Mouse (Mus musculus): ENCODE results near the gene Hnrnpul2. TPM values are rescaled to one million over a fixed set of nuclear protein-coding genes. Genes with fewer than 3 reads are reported as not detected.

Gene Hnrnpul2
- 20.7 TPM for polyA plus RNA-seq (2015; fragmentation: Illumina TruSeq; extraction: RNeasy Lipid Tissue Mini Kit (QIAGEN cat#74804); ENCODE audit: insufficient read depth, low read depth, low replicate concordance)

DNA sequence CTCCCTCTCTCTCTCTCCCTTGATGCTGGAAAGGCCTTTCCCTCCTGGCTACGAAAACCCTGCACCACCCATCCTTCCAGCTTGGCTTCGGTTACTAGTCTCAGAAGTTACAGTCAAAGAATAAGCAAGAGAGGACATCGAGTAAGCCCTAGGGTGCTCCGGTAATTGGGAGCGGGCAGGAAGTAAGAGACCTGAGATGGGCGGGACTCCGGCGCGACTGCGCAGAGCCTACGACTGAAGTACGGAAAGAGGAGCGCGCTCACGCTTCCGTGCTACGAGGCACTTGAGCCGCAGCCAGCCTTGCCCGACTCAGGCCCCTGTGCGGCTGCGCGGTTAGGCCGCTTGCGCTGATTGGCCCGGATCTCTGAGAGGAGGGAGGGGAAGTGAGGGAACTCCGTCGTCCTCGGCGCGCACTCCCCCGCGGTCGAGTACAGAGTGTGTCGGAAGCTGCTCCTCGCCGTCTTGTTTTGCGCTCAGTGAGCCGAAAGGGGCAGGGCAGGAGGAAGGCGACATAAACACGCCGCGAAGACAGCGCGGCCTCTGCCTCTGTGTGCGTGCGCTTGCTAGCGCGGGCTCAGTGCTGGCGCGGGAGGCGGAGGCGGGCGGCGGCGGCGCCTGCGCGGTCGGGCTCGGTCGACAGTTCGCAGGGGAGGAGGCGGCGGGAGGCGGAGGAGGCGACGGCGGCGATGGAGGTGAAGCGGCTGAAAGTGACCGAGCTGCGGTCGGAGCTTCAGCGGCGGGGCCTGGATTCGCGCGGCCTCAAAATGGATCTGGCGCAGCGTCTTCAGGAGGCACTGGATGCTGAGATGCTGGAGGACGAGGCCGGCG lies at the start of gene Hnrnpul2:
Hnrnpul2 (plus strand) TSS at position 415 of the 828 bp plus-strand sequence.

DNA sequence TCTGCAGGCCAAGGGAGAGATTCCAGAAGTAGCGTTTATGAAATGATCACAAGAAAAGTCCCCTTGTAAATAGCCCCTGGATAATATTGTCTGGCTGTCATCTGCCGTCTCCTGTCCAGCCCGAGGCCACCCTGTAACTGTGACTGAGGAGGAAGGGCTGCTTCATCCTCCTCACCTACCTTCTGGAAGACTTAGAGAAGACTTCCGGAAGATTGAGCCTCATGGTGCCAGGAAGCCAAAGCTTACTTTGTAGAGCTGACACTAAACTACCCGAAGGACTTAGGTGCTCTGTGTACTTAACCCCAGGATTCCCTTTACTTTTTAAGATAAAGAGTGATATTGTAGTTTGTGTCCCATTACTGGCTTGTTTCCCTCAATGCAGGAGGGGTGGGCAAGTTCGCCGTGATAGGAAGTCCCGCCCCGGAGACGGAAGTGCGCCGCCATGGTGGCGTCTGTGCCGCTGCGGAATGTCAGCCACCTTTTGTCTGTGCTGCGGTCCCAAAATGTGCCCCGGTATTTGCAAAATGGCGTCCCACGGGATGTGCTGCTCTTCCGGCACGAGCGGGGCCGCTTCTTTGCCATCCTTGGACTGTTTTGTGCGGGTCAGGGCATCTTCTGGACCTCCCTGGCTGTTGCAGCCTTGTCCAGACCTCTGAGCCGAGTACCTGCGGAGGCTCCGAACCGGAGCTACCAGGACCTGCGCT lies 49.1 kb upstream of the Hnrnpul2 start, which contains the start of gene Tmem223:
Tmem223 (plus strand) TSS at position 430 of the 704 bp plus-strand sequence.

DNA sequence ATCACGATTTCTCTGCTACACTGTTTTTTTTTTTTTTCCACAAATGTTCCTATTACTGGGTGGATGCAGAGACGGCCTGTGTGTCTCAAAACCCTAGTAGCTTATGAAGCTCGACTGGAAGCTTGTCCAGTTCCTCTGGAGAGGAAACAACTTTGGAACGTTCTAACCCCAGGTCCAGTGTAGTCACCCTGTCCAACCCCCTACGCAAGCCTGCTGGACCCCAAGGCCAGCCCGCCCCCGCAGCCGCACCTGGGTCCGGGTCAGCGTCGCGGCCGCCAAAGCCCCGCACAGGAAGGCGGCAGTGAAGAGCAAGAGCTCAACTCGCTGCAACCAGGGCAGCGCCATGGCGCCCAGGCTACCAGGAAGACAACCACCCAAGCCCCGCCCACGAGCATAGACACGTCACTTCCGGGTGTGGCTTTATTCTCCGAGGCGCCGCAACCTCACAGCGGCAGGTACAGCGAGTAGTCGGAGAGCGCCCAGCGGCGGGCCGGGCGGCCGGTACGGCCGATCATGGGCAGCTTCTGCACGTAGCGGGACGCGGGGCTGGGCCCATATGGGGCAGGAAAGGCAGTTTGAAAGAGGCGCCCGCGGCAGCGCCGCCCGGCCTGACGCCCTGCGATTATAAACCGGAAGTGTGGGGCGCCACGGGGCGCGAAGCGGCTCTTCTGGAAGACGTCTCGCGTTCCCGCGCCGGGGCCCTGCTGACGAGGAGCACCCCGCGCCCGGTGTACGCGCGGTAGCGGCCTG lies 45.5 kb upstream of the Hnrnpul2 start, which contains the start of gene Tmem179b:
Tmem179b (minus strand) TSS at position 382 of the 750 bp plus-strand sequence.

DNA sequence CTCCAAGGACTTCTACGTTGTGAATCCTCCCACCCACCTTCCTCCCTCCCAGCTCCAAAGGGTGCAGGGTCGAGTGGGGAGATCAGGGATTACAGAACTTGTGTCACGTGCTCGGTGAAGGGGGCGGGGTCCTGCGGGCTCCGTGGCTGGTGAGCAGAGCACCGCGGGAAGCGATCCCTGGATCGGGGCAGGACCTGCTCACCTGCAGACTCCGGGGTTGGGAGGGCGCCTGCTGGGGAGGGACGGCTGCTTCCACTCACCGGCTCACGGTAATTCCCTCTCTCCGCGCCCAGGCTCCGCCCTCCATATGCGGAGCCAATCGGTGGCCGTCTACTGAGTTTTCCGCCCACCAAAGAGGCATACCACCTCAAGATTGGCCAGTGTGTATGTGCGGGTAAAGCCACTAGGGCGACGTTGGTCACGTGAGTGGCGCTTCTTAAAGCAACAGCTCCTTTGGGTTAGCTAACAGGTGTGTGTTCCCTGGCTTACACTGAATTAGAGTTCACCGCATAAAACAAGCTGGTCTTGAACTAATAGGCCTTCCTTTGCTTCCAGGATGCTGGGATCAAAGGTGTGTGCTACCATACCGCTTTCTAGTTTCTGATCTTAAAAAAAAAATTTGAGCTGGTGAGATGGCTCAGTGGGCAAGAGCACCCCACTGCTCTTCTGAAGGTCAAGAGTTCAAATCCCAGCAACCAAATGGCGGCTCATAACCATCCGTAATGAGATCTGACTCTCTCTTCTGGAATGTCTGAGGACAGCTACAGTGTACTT lies 33.6 kb upstream of the Hnrnpul2 start, which contains the start of gene Taf6l:
Taf6l (minus strand) TSS at position 410 of the 774 bp plus-strand sequence.

DNA sequence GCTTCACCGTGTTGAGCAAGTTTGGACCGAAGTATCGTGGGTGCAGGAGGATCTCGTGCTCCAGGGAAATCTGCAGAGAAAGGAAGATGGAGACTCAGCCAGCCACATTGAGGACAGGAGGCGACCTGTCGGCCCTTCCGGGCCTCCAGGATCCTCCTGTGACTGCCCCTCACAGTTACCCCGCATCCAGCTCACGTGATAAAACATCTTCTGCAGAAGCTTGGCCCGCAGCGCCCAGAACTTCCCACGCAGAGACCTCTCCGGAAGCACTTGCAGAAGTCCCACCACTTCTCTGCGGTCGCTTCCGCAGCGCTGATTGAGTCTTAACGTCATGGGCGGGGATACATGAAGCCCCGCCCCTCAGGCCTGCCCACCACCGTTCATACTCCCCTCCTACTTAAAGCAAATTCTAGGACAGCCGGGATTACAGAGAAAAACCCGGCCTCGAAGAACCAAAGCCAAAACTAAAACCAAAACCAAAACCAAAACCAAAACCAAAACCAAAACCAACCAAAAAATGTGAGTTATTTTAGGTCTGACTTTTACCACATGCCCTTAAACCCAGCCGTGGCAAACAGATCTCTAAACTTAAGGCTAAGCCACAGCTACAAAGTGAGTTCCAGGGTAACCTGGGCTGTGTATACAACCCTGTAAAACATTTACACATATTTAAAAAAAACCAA lies 21.4 kb upstream of the Hnrnpul2 start, which contains the start of gene Polr2g:
Polr2g (minus strand) TSS at position 314 of the 683 bp plus-strand sequence.

DNA sequence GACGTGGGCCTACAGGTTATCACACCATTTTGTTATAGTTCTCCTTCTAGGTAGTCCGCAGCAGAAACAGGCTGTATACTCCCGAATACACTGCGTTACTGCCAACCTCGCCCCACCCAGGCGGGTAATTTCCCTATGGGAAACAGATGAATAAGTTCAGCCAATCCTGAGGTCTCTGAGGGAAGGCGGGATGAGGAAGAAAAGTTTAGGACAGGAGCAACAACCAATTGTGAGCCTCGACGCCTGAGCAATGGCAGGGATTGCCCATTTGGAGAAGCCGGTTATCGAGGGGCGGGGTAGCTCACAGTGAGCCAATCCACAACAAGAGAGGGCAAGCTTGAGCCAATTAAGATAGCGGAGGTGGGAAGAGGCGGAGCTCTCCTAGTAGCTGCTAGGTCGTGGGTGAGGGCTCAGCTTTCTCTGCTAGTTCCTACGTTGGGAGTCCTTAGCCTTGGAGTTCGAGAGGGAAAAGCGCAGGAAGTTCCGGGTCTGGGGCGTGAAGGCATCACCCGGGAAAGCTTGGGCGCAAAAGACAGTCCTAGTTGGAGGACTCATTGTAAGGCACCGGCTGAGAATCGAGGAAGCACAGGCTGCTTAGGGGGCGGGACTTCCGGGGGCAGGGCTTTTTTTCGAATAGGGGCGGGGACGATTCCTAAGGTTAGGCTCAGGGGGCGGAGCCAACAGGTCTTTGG lies 17.5 kb upstream of the Hnrnpul2 start, which contains the start of gene Zbtb3:
Zbtb3 (plus strand) TSS at position 426 of the 692 bp plus-strand sequence.

DNA sequence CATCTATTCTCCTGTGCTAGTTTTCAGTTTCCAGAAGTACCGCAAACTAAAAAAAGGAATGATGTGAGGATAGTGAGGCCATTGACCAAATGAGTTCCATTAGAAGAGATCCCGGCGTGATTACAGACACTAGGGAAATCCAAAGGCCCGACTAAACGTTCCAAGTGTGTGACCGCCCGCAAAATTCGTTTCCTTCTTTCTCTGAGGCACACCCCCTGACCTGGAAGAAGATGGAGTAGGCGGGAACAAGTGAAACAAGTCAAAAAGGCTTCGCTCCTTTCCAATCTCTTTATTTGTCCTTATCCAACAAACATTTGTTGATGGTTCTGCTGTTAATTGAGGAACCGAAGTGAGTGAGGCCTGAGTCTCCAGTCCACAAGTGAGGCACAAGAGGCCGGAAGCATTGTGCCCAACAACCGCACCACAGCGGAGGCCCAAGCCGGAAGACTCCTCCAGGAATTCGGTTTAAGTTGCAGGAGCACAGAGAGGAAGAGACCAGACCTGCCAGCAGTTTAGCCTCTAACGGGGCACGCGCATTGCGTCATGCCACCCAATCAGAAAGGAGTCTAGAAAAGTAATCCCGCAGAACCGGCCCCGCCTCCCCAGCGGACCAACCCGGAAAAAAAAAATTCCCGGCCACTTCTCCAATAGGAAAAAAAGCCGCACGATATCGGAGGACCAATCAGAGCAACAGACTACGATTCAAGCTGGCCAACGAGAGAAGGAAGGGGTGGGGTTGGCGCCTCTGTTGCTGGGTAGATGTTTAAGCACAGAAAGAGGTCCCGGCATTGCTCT lies 812 bp upstream of the Hnrnpul2 start, which contains the start of gene Ttc9c:
Ttc9c (minus strand) TSS at position 533 of the 795 bp plus-strand sequence.

DNA sequence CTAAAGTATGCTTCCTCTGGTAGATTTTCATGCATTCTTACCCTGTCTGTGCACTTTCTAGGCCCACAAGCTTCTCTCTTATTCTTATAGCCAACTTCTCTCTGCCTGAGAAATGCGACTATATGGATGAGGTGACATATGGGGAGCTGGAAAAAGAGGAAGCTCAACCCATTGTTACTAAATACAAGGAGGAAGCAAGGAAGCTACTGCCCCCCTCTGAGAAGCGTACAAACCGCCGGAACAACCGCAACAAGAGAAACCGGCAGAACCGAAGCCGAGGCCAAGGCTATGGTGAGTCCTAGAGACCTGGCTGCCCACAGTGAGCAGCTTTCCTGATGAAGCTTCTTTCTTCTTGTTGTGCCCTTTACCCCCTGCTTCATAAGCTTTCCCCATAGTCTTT lies 9.8 kb downstream of the Hnrnpul2 start, which contains the start of gene AC129217.1:
AC129217.1 (plus strand) TSS at position 114 of the 400 bp plus-strand sequence.

DNA sequence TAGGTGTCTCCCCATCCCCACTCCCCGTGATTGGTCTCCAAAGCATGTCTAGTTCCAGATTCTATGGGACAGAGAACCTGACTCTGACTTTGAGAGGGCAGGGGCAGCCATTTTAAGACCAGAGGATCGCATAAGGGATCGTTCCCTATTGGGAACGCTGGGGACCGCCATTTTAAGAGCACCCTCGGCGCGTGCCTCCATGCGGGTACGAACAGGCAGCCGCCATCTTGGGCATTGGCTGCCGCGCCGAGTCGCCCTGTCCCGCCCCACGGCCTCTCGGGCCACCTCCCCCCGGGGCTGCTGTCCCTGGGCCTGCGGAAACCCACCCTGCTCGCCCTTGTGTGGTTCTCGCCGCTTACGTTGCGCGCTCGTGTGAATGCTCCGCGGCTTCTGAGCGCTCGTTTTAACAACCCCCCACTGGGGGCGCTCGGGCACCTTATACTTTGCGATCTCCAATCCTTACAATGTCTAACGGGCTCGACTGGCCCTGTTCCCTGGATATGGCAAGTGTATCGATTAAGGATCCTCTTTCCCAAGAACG lies 17.5 kb downstream of the Hnrnpul2 start, which contains the start of gene Bscl2:
Bscl2 (plus strand) TSS at position 217 of the 541 bp plus-strand sequence.

DNA sequence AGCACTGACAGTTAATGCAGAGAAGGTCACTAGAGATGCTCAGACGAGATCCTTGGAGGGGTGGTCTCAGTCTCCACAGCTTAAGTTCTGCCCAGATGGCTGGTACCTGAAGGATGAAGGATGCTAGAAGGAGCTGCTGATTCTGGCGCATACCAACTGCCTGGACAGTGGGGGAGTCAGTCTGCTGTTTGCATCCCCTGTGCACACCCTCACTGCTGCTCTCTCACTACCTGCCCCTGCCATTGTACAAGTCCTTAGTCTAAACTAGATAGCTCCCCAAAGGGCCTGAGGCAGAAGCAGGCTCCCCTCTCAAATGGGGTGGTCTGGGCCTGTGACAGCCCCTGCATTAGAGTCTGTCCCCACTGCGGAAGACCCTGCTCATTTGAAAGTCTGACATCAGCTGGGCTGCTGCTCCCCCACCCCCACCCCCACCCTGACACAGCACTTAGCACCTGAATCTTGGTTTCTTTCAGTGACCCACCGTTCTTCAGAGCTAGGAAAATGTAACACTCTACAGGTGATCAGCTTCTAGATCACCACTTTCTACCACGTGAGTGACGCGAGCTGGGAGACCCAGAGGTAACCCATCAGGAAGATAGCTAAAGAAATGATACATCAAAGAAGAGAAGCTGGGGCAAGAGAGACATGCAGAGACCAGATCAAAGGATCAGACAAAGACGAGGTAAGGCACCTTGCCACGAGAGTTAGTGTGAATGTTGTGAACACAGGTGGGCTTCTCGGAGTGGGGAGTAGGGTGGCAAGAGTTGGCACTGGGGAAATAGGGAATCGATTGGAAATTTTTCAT lies 19.5 kb downstream of the Hnrnpul2 start, which contains the start of gene Gng3:
Gng3 (minus strand) TSS at position 92 of the 805 bp plus-strand sequence.

DNA sequence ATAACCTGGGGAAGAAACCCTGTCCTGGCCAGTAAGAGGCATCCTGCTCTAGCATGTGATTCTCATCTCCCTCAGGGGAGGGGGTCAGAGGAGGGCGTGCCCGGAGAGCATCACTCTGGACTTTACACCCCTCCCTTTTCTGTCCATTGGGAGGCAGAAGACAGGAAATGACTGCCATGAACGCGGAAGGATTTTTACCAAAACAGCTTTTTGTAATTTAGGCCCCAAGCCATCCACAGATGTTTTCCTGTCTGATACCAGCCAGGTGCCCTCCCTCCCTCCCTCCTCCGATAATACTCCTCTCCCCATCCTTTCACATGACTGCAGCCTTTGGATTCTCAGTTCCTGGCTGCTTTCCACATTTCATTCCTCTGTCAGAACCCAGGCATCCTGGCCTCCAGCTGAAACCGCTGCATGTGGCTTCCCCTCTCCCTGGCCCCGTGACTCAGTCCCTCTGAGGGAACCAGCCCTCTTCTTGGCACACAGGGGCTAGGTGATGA lies 30.6 kb downstream of the Hnrnpul2 start, which contains the start of gene Lrrn4cl:
Lrrn4cl (plus strand) TSS at position 367 of the 500 bp plus-strand sequence.

DNA sequence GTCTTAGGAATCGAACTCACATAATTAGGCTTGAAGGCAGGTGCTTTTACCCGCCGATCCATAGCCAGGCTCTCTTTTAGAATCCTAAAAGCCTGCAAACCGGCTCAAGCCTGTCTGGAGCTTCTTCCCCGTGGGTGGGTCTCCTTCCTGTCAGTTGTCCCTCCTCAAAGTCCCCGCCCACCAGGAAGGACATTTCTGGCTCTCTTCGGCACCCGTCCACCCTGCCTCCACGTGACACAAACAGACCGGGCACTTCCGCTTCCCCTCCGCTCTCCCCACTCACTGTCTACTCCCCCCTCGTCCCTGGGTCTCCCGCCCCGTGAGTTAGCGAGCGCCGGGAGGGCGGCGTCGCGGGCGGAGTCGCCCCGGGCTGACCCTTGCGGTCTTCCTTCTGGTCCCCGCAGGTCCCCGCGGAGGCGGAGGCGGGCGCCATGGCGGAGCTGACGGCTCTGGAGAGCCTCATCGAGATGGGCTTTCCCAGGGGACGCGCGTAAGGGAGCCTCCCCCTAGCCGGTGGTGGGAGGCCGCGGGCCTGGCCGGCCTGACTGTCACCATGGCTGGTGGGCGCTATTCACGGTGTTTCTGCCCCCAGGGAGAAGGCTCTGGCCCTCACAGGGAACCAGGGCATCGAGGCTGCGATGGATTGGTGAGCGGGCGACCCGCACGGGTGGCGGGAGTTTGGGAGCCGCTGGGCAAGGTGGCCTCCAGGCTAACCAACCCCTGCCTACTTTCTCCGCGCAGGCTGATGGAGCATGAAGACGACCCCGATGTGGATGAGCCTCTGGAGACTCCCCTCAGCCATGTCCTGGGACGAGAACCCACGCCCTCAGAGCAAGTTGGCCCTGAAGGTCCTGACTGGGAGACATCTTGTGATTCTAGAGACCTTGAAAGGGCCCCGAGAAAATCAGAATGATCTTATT lies 51.7 kb downstream of the Hnrnpul2 start, which contains the start of gene Ubxn1:
Ubxn1 (plus strand) TSS at position 230 of the 920 bp plus-strand sequence.

DNA sequence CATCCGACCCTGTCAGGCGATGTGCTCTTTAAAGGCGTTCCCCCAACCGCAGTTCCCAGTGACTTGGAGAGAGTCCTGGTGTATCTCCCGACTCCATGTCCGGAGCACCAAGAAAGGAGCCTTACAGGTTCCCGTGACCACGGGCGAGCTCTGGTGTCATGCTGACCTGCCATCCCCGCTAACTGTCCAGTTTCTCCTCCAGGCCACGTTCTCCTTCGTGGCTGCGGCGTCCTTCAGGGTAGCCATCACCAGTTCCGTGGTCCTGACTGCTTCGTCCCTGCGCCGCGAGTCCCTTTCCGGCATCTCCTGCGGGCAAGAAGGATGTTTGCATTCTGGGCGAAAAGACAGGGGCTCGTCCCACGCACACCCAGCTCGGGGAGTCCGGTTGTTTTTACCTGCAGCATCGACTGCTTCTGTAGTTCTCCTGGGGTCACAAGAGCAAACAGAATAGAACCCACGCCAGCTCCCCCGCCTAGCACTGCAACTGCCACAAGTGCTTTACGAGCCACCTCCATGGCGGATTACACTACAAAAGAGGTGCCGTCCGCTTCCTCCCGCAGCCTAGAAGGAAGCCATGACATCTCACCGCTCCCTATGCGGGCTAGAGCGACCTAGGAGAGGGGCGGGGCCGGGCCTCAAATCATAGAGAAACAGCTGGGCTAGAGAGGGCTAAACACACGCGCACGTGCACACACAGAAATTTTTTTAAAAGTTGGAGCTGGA lies 60.7 kb downstream of the Hnrnpul2 start, which contains the start of gene Uqcc3:
Uqcc3 (minus strand) TSS at position 613 of the 723 bp plus-strand sequence.

DNA sequence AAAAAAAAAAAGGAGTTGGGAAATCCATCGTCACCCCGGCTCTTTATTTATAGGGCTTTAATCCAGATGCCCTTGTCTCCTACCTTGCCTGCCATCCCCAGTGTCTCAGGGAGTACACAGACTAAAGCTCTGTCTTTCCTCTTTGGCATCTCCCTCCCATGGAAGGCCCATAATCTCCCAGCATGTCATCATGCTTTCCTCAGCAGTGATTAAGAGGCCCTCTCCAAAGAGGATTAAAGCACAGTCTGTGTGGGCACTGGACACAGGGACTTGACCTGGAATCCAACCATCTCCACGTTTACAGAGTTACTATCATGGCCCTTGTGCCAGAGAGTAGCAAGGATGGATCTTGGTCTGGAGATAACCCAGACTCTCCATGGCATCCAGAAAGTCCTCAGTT lies 63.8 kb downstream of the Hnrnpul2 start, which contains the start of the genes Lbhd1 and Gm49403:
Lbhd1 (plus strand) TSS at position 117 of the 400 bp plus-strand sequence.
Gm49403 (plus strand) TSS at position 315 of the 400 bp plus-strand sequence.

